Mouse (Mus musculus) spleen, adult 2 months (tissue): ENCODE data around the gene Tspan17.

Experiments used
- CTCF ChIP-seq: fragments of 200-500 bp; IDR thresholded peaks from 2 replicates; pipeline ENCODE4 v1.5.1; 2011; ENCODE audit warnings: mild to moderate bottlenecking, inconsistent platforms; ENCODE audit not compliant: insufficient read depth, insufficient read length, insufficient replicate concordance; ENCODE audit errors: extremely low read depth
- POLR2A ChIP-seq: fragments of 200-500 bp; IDR thresholded peaks from 2 replicates; pipeline ENCODE4 v1.6.1; 2011; ENCODE audit warnings: low read depth, low read length, inconsistent platforms

- no peak for TF ChIP-seq CTCF
- TF ChIP-seq POLR2A, result no peak
Observed at GRCm38 (mm10) chr13:54813381-54813780, 24.2 kb downstream of the Tspan17 start.
